Mouse (Mus musculus) liver, embryonic 15.5 days (tissue): ENCODE measurements around the gene Odaph. TPM values are rescaled to one million over a fixed set of nuclear protein-coding genes. Genes with fewer than 3 reads are reported as not detected.

Source experiments
- ATAC-seq: fragments of 200-750 bp; cut with Nextera tagmentation; 2 replicates; pipeline ENCODE4 v1.8.0; 2017; ENCODE audit warnings: moderate number of reproducible peaks, mild to moderate bottlenecking, moderate library complexity; ENCODE audit not compliant: insufficient read depth
- H3K27ac ChIP-seq: fragments of 300-500 bp; sonication (generic); replicated peaks from 2 replicates; pipeline ENCODE4 v1.5.1; 2015; ENCODE audit warnings: mild to moderate bottlenecking, inconsistent platforms
- H3K27me3 ChIP-seq: fragments of 300-500 bp; sonication (generic); 2 replicates; pipeline ENCODE4 v1.6.1; 2015; ENCODE audit warnings: mild to moderate bottlenecking, inconsistent platforms
- H3K36me3 ChIP-seq: fragments of 300-500 bp; sonication (generic); replicated peaks from 2 replicates; pipeline ENCODE4 v1.6.1; 2015; ENCODE audit warnings: moderate library complexity, mild to moderate bottlenecking, inconsistent platforms
- H3K4me1 ChIP-seq: fragments of 300-500 bp; sonication (generic); replicated peaks from 2 replicates; pipeline ENCODE4 v1.6.1; 2015; ENCODE audit warnings: inconsistent platforms
- H3K4me2 ChIP-seq: fragments of 300-500 bp; sonication (generic); 2 replicates; pipeline ENCODE4 v1.6.1; 2015; ENCODE audit warnings: moderate library complexity, mild to moderate bottlenecking, inconsistent platforms
- H3K4me3 ChIP-seq: fragments of 300-500 bp; sonication (generic); replicated peaks from 2 replicates; pipeline ENCODE4 v1.5.1; 2015; ENCODE audit warnings: mild to moderate bottlenecking, inconsistent platforms
- H3K9ac ChIP-seq: fragments of 300-500 bp; sonication (generic); 2 replicates; pipeline ENCODE4 v1.6.1; 2015; ENCODE audit warnings: moderate library complexity, mild to moderate bottlenecking, inconsistent platforms
- H3K9me3 ChIP-seq: fragments of 300-500 bp; sonication (generic); replicated peaks from 2 replicates; pipeline ENCODE4 v1.6.1; 2016; ENCODE audit warnings: inconsistent platforms
- WGBS: fragments of 180-500 bp; shearing (Covaris S2); methylation state at CpG from one replicate; pipeline ENCODE4 v1.1.7; 2015; ENCODE audit warnings: mixed read lengths; ENCODE audit not compliant: insufficient replicate concordance; 5-methylcytosine and 5-hydroxymethylcytosine counted together
- polyA plus RNA-seq: library from polyadenylated mRNA; unstranded; fragments of >200 nt; fragmentation: Nextera tagmentation; extraction: Ambion mirVana; gene quantifications from 2 replicates; pipeline ENCODE4 v1.2.1, GENCODE M21; 2015

The Odaph gene
- polyA plus RNA-seq, 1 experiment from 2014 or later = not detected

DNA sequence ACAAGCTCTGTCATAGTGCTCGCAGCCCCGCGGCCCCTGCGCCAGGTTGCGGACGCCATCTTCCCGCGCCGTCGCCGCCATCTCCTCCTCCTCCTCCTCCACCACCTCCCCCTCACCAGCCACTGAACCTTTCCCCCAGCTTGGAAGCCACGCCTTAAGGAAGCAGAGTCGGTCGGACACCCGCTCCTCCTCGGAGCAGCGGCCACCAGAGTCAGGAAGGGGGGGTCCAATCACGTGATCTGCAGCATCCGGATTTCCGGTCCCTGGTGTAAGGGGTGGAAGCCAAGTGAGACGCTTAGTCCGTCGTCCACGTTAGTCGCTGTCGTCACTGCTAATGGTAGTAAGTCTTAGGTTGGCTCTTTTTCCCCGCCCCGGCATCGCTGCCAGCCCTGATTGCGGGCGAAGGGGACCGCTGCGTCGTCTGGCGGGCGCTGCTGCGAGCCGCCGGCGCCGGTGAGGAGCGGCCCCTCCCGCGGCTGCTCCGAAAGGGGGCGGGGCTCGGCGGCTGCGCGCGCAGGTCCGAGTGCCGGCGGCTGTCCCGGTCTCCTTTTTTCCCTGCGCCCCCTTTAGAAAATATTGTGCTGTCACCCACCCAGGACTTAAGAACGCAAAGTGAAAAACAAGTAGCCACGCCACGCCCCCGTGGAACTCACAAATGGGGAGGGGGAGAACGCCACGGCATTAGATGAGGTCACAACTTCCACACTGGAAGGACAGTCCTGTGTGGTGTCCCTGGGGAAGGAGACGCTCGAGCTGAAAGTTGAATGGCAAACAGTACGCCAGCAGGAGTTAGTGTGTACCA lies 24.4 kb upstream of the Odaph start, which contains the start of gene Rchy1:
Rchy1 (minus strand) TSS at position 430 of the 802 bp plus-strand sequence.
- Histone ChIP-seq H3K27ac (peak within 1 kb of the TSS; percentile 98), H3K4me1 (peaks cover 47% of the 10 kb centered on the region), H3K4me2 (peak within 1 kb of the TSS; percentile 76), H3K36me3 (peaks cover 4% of the 10 kb centered on the region), H3K9ac (peak within 1 kb of the TSS; percentile 81), H3K4me3 (peak within 1 kb of the TSS; percentile 75), H3K9me3 (no peaks in the 10 kb centered on the region), H3K27me3 (no peaks in the 10 kb centered on the region)
- under 1% methylated on average over 65 of the region's 65 CpGs for WGBS
- ATAC-seq = peak; percentile 91

DNA sequence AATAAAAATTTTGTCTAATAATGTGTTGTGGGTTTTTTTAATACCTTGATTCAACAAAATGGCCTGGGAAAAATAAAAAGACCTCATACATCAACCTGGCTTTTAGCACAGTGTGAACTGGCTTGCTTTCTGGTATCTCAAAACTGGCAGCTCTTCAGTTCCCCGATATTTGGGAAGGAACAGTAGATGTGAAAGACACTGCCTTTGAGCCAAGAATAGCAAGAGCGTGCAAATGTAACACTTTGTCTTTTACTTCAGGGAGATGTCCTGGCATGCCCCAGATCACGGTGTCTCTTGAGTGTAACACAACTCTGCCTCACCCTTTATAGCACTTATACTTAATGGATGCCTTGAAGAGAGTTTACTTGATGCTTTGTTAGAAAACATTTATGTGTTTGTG lies 15.2 kb upstream of the Odaph start:
- H3K27ac ChIP-seq = no peak overlapping the region
- H3K4me2 ChIP-seq = no peak overlapping the region
- no peaks in the 10 kb centered on the region for H3K4me1 ChIP-seq
- 0 out of 2 replicates have a peak, but pooled peaks cover 5% of the 10 kb centered on the region for H3K36me3 ChIP-seq
- H3K9ac ChIP-seq = no peak overlapping the region
- H3K27me3 ChIP-seq = no peaks in the 10 kb centered on the region
- ATAC-seq = no peak
- no peaks in the 10 kb centered on the region for H3K9me3 ChIP-seq
- H3K4me3 ChIP-seq = no peak overlapping the region
- WGBS = 78% methylated on average over 3 of the region's 3 CpGs

GRCm38 (mm10) chr5:91974002-91974401 lies 13.3 kb upstream of the Odaph start:
- Histone ChIP-seq H3K4me3 (no peak overlapping the region), H3K4me1 (no peaks in the 10 kb centered on the region), H3K27me3 (no peaks in the 10 kb centered on the region), H3K4me2 (no peak overlapping the region), H3K27ac (no peak overlapping the region), H3K9ac (no peak overlapping the region), H3K36me3 (0 out of 2 replicates have a peak, but pooled peaks cover 3% of the 10 kb centered on the region), H3K9me3 (no peaks in the 10 kb centered on the region)
- 50% methylated on average over 7 of the region's 7 CpGs for WGBS
- ATAC-seq = no peak

- WGBS = 79% methylated on average over 9 of the region's 9 CpGs
- no peaks in the 10 kb centered on the region for H3K36me3 ChIP-seq
- H3K27me3 ChIP-seq = no peaks in the 10 kb centered on the region
- no peak overlapping the region for H3K9ac ChIP-seq
- no peak for ATAC-seq
- no peaks in the 10 kb centered on the region for H3K9me3 ChIP-seq
- no peak overlapping the region for H3K27ac ChIP-seq
- no peak overlapping the region for H3K4me3 ChIP-seq
- no peak overlapping the region for H3K4me2 ChIP-seq
- no peaks in the 10 kb centered on the region for H3K4me1 ChIP-seq
Measured at GRCm38 (mm10) chr5:91975758-91976157, 11.5 kb upstream of the Odaph start.

GRCm38 (mm10) chr5:91976566-91977396 lies 10.5 kb upstream of the Odaph start:
- Histone ChIP-seq H3K4me1 (no peaks in the 10 kb centered on the region), H3K36me3 (no peaks in the 10 kb centered on the region), H3K4me3 (no peak overlapping the region), H3K9me3 (no peaks in the 10 kb centered on the region), H3K27ac (no peak overlapping the region), H3K4me2 (no peak overlapping the region), H3K9ac (no peak overlapping the region), H3K27me3 (no peaks in the 10 kb centered on the region)
- ATAC-seq = no peak
- WGBS = 53% methylated on average over 10 of the region's 10 CpGs

DNA sequence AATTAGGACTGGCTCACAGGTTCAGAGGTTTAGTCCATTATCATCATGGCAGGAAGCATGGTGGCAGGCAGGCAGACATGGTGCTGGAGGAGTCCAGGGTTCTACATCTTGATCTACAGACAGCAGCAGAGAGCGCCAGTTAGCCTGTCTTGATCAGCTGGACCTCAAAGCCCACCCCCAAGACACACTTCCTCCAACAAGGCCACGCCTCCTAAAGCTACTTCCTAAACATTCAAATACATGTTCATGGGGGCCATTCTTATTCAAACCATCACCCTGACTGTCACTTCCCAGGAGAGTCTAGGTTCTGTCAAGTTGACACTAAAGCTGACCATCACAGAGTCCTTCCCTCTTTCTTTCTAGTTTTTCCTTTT lies 9.9 kb upstream of the Odaph start:
- ATAC-seq = no peak
- no peak overlapping the region for H3K4me2 ChIP-seq
- H3K4me3 ChIP-seq = no peak overlapping the region
- no peaks in the 10 kb centered on the region for H3K9me3 ChIP-seq
- WGBS = 60% methylated on average over 2 of the region's 2 CpGs
- H3K27me3 ChIP-seq = no peaks in the 10 kb centered on the region
- no peaks in the 10 kb centered on the region for H3K4me1 ChIP-seq
- H3K9ac ChIP-seq = no peak overlapping the region
- H3K27ac ChIP-seq = no peak overlapping the region
- H3K36me3 ChIP-seq = no peaks in the 10 kb centered on the region

DNA sequence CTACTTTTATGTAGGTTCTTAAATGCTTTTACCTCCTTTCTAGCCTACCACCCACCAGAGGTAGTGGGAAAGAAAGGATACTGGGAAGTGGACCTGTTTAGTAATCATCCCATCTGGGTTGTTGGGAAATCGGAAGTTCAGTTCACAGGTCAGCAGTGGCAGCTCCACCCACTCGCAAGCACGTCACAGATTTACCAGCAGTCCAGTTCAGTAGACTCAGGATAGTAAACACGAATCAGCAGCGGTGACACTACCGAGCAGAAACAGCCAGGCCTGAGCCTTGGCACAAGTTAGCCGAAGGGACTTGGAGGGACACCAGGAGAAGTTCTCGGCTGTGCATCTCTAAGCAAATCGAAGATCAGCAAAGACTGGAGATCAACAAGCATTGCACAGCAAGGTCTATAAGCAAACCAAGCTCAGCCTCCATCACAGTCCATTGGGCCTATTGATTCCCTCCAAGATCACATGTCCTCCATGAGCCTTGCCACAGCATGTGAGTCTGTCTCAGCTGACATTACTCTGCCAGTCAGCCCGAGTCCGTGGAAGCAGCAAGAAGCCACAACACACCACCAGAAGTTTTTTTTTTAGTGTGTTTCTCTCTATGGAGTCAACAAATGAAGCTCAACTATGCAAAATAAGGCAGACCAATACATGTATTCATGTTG lies 6.0 kb upstream of the Odaph start:
- Histone ChIP-seq H3K9me3 (no peaks in the 10 kb centered on the region), H3K4me1 (no peaks in the 10 kb centered on the region), H3K36me3 (no peaks in the 10 kb centered on the region), H3K4me2 (no peak overlapping the region), H3K9ac (no peak overlapping the region), H3K27ac (no peak overlapping the region), H3K4me3 (no peak overlapping the region), H3K27me3 (no peaks in the 10 kb centered on the region)
- ATAC-seq = peak; percentile 51; the same call in 1 of the 2 replicates
- 76% methylated on average over 11 of the region's 11 CpGs for WGBS

GRCm38 (mm10) chr5:91983490-91983889 lies 3.8 kb upstream of the Odaph start:
- H3K27me3 ChIP-seq = no peaks in the 10 kb centered on the region
- H3K9me3 ChIP-seq = no peaks in the 10 kb centered on the region
- no peak for ATAC-seq
- H3K27ac ChIP-seq = no peak overlapping the region
- no peaks in the 10 kb centered on the region for H3K36me3 ChIP-seq
- no peak overlapping the region for H3K4me3 ChIP-seq
- H3K9ac ChIP-seq = no peak overlapping the region
- WGBS = 45% methylated on average over 2 of the region's 2 CpGs
- H3K4me2 ChIP-seq = no peak overlapping the region
- H3K4me1 ChIP-seq = no peaks in the 10 kb centered on the region

DNA sequence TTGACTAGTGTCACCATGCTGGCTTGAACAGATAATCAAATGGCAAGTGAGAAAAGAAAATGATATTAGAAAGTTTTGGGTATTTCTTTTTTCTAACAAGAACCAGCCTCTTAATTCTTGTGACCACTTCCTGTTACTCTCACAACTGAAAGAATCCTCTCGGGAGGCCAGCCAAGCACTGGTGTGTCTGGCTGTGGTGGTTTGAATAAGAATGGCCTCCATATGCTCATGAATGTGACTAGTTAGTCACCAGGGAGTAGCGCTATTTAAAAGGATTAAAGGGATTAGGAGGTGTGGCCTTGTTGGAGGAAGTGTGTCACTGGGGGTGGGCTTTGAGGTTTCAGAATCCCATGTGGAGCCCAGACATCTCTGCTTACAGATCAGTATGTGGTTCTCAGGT lies 1.6 kb upstream of the Odaph start:
- Histone ChIP-seq H3K9me3 (no peaks in the 10 kb centered on the region), H3K4me1 (no peaks in the 10 kb centered on the region), H3K4me3 (no peak overlapping the region), H3K27ac (no peak overlapping the region), H3K4me2 (no peak overlapping the region), H3K9ac (no peak overlapping the region), H3K36me3 (no peaks in the 10 kb centered on the region), H3K27me3 (no peaks in the 10 kb centered on the region)
- WGBS = 49% methylated on average over 2 of the region's 2 CpGs
- ATAC-seq = no peak

DNA sequence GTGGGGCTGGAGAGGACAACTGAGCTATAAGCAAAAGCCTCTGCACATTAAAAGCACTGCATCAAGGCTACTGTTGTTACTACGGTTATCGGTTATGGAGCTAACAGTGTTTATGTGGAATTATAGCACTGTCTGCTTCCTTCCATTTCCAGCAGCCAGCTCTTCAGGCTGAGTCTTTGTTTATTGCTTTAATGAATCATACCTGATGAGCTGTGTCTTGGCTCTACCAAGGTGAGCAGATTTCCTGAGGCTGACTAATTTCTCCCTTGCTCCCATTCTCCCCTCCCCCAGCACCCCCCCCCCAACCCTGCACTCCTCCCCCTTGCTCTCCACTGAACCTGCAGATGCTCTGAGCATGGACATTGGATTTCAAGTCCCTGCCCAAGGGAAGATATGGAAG lies 524 bp downstream of the Odaph start:
- Histone ChIP-seq H3K27me3 (no peaks in the 10 kb centered on the region), H3K36me3 (no peaks in the 10 kb centered on the region), H3K4me1 (no peaks in the 10 kb centered on the region), H3K9me3 (no peaks in the 10 kb centered on the region), H3K9ac (no peak overlapping the region), H3K4me2 (no peak overlapping the region), H3K27ac (no peak overlapping the region), H3K4me3 (no peak overlapping the region)
- ATAC-seq = no peak
- 88% methylated on average over 2 of the region's 2 CpGs for WGBS

- no peak for ATAC-seq
- no peaks in the 10 kb centered on the region for H3K4me1 ChIP-seq
- H3K4me3 ChIP-seq = no peak overlapping the region
- H3K4me2 ChIP-seq = no peak overlapping the region
- no peaks in the 10 kb centered on the region for H3K36me3 ChIP-seq
- no peaks in the 10 kb centered on the region for H3K27me3 ChIP-seq
- no peak overlapping the region for H3K9ac ChIP-seq
- no peaks in the 10 kb centered on the region for H3K9me3 ChIP-seq
- no peak overlapping the region for H3K27ac ChIP-seq
- WGBS = 66% methylated on average over 9 of the region's 9 CpGs
Measured at GRCm38 (mm10) chr5:91989261-91989660, 2.0 kb downstream of the Odaph start.
